Mouse (Mus musculus) bone marrow macrophage, adult 2 months (primary cell): ENCODE data around the gene Enah. TPM values are rescaled to one million over a fixed set of nuclear protein-coding genes. Genes with fewer than 3 reads are reported as not detected.

ENCODE experiments used
- H3K27ac ChIP-seq: 2 replicates; pipeline ENCODE4 v1.5.1; 2012; ENCODE audit warnings: low read depth, low read length; ENCODE audit not compliant: insufficient read depth
- H3K4me1 ChIP-seq: 2 replicates; pipeline ENCODE4 v1.6.1; 2012; ENCODE audit warnings: low read length; ENCODE audit not compliant: control insufficient read depth, insufficient read depth
- H3K4me3 ChIP-seq: 2 replicates; pipeline ENCODE4 v1.5.1; 2012; ENCODE audit warnings: mild to moderate bottlenecking, low read length, moderate library complexity; ENCODE audit not compliant: insufficient read depth
- CTCF ChIP-seq: IDR thresholded peaks from 2 replicates; pipeline ENCODE4 v1.5.1; 2012; ENCODE audit warnings: low read depth, mild to moderate bottlenecking, low read length, moderate library complexity
- POLR2A ChIP-seq: IDR thresholded peaks from 2 replicates; pipeline ENCODE4 v1.6.1; 2012; ENCODE audit warnings: mild to moderate bottlenecking, low read depth, low read length, borderline replicate concordance
- polyA plus RNA-seq: library from polyadenylated mRNA; stranded (reverse); fragments of >200 nt; gene quantifications from 2 replicates; pipeline ENCODE4 v1.2.4, GENCODE M21; 2012; ENCODE audit not compliant: missing spikeins, insufficient read depth, insufficient read length

Gene Enah
- polyA plus RNA-seq, 1 experiment, result 3.5 TPM

DNA sequence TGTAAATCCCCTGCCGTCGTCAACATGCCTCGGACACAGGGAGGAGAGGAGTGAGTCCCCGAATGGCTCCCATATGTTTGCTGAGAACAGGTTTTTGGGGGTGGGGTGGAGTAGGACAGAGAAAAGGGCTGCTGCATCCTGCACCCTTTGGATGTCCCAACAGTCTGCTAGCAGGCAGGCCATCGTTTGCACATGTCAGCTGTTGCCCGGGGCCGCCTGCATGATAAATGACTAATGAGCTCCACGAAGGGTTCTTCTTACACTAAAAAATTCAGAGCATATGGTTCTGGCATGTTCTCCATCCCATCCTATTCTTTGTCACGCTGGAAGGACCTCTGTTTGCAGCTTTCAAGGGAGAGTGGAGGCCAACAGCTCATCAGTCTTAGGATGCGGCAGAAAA, 33.2 kb upstream of the Enah start:
- H3K4me1 ChIP-seq, result no peaks in the 10 kb centered on the region
- no peak overlapping the region for H3K4me3 ChIP-seq
- TF ChIP-seq POLR2A (no peak), CTCF (no peak)
- no peak overlapping the region for H3K27ac ChIP-seq

DNA sequence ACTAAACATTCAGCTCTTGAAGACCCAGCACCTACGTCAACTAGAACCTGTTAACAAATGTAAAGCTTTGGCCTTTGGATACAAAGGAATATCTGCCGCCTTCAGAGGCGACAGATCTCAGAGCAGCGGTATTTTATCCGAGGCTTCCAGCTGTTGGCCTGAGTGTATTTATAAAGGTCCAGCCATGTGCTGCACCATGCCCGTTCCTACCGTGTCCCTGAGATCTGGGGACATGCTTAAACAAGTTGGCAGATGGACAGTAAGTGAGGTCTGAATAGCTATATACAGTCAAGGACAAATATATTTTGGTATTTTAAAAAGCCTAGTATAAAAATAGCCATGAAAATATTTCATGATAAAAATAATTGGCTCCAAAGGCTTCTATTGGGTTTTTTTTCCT, 32.6 kb upstream of the Enah start:
- TF ChIP-seq POLR2A, result no peak
- TF ChIP-seq CTCF, result no peak
- Histone ChIP-seq H3K27ac (no peak overlapping the region), H3K4me1 (0 out of 2 replicates have a peak, but pooled peaks cover 1% of the 10 kb centered on the region), H3K4me3 (no peak overlapping the region)

DNA sequence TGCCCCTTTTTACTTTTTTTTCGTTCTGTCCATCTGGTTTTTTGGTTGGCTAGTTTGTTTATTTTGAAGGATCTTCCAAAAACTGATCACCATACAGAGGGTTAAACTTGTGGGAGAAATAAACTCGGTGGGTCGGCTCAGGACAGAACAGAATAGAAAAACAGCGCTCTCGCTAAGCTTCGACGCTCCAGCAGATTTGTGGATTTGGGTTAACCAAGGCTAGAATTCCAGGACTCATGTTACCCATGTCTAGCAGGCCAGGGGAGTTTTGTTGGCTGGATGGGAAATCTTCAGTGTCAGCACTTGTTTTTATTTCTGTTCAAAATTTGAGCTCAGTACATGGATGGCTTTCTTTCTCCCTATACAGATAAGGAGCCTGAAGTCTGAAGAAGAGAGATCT, 30.0 kb upstream of the Enah start:
- Histone ChIP-seq H3K27ac (no peak overlapping the region), H3K4me1 (peaks cover 22% of the 10 kb centered on the region), H3K4me3 (no peak overlapping the region)
- TF ChIP-seq CTCF (no peak), POLR2A (no peak)

DNA sequence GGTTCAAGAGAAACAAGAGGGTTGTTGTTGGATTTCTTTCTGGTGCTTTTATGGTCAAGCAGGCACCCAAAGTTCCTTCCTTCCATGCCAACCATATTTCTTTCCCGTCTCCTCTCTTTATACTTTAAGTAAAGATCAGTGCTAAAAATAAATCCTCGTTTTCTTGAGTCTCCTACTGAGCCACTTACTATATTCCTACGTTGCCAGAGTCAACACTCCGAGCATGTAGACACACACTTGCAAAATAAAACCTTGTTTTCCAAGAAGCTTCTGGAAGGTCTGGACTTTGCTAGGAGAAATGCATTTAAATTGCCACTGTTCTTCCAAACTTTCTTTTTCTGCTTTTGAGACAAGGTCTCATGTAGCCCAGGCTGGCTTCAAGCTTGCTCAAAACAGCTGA, 28.3 kb upstream of the Enah start:
- TF ChIP-seq POLR2A (no peak), CTCF (no peak)
- no peak overlapping the region for H3K4me3 ChIP-seq
- H3K4me1 ChIP-seq, result peaks cover 26% of the 10 kb centered on the region
- no peak overlapping the region for H3K27ac ChIP-seq

DNA sequence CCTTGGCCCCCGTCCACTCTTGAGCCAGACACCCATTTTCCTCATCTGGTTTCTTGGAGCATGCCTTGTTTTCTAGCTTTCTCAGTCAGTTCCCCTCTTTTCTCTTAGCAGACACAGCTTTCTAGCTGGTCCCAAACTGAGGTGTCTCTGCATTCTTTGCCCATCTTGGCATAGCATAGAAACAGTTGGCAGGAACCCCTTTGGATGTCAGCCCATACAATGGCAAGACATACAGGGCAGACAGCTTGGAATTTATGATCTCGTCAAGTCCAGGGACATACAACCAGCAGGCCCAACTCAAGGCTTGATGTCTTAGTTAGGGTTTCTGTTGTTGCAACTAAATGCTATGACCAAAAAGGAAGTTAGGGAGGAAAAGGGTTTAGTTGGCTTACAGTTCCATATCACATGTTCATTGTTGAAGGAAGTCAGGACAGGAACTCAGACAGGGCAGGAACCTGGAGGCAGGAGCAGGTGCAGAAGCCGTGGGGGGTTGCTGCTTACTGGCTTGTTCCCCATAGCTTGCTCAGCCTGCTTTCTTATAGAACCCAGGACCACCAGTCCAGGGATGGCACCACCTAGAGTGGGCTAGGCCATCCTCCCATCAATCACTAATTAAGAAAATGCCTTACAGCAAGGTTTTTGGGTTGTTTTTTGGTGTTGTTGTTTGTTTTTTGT, 27.4 kb upstream of the Enah start:
- TF ChIP-seq CTCF (no peak), POLR2A (no peak)
- Histone ChIP-seq H3K4me3 (no peak overlapping the region), H3K27ac (peak overlapping the region; percentile 66), H3K4me1 (peaks cover 26% of the 10 kb centered on the region)

DNA sequence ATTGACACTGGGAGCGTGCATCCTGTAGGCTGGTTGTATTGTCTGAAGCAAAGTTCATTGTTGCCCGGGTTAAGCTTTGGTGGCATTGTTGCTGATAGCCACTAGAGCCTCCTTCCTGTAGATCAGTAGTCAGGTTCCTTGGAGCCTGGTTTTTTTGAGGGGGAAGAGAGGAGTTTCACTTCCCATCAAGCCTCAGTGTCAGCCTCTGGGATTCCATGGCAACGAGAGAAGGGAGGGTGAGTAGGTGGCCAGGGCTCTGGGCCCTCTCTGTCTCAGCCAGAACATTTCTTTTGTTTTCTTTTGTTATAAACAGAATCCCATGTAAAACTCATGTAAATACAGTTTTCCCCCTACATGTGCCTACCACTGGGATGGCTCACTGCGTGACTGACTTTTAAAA, 25.4 kb upstream of the Enah start:
- TF ChIP-seq CTCF (no peak), POLR2A (no peak)

DNA sequence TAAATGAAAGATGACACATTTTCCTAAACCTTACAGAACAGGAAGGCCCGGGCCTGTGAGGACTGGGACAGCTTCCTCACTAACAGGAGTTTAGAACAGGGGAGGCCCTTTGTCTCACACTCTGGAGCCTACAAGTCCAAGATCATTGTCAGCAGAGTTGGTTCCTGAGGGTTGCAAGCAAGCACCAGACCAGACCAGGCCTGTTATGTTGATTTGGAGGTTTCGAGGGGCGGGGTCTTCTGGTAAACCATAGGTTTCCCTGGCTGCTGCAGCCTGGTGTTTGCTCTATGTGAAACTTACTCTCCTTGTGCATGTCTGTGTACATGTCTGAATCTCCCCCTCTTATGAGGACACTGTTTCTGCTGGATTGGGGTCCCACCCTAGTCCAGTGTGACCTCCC, 20.7 kb upstream of the Enah start:
- TF ChIP-seq CTCF, result no peak
- TF ChIP-seq POLR2A, result no peak
- H3K4me1 ChIP-seq, result peaks cover 9% of the 10 kb centered on the region
- H3K27ac ChIP-seq, result no peak overlapping the region
- H3K4me3 ChIP-seq, result no peak overlapping the region

More for the DNA sequence above, 25.4 kb upstream of the Enah start:
- Histone ChIP-seq H3K4me3 (no peak overlapping the region), H3K4me1 (peaks cover 26% of the 10 kb centered on the region), H3K27ac (no peak overlapping the region)

DNA sequence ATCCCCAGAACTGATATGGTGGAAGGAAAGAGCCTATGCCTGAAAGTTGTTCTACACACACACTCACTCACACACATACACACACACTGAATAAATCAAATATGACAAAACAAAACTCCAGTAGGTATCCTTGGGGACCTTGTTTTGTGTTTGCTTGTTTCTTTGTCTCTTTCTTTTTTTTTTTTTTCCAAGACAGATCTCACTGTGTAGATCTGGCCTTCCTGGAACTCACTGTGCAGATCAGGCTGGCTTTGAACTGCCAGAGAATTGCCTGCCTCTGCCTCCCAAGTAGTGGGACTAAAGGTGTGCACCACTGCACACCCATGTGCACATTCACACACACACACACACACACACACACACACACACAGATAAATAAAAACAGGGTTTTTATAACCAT, 12.0 kb upstream of the Enah start:
- TF ChIP-seq CTCF, result no peak
- TF ChIP-seq POLR2A, result no peak
- no peak overlapping the region for H3K4me3 ChIP-seq
- no peaks in the 10 kb centered on the region for H3K4me1 ChIP-seq

DNA sequence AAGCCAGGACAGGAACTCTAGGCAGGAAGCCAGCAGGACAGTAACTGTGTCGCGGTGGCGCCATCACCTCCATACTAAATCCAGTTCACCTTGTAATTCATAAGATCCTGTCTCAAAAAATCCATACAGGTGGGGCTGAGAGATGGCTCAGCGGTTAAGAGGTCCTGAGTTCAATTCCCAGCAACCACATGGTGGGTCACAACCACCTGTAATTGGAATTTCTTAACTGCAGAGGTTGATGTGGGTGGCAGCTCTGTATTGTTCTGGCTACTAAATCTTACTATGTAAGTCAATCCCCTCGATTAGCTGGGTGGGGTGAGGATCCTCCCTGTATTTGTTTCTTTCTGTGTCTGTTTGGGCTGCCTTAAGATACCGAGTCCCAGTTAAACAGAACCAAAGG, 11.3 kb upstream of the Enah start:
- Histone ChIP-seq H3K4me1 (no peaks in the 10 kb centered on the region), H3K27ac (no peak overlapping the region), H3K4me3 (no peak overlapping the region)
- TF ChIP-seq CTCF (no peak), POLR2A (no peak)

More for the DNA sequence above, 12.0 kb upstream of the Enah start:
- H3K27ac ChIP-seq, result no peak overlapping the region

DNA sequence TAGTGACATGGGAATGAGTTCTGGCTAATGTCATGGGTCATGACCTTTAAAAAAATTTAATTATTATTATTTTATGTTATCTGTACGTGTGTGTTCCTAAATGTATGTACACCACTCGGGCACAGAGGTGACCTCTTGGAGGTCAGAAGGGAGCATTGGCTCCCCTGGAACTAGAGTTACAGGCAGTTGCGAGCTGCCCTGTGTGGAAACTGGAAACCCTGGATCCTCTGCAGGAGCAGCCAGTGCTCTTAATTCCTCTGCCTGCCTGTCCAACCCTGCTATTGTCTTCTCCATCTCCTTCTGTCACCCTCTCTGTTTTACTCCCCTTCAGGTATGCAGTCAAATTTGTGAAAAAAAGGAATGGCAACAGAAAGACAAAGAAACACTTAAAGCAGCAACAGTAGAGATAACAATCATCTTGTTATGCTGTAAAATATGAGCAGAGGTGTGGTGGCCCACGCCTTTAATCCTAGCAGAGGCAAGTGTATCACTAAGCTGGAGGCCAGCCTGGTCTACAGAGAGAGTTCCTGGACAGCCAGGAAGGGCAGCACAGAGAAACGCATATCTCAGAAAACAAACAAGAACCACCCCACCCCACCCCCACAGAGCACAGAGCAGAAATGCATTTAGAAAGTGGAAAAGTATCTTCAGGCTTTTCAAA, 10.3 kb upstream of the Enah start:
- H3K4me1 ChIP-seq, result no peaks in the 10 kb centered on the region
- TF ChIP-seq CTCF (no peak), POLR2A (no peak)
- no peak overlapping the region for H3K27ac ChIP-seq
- no peak overlapping the region for H3K4me3 ChIP-seq
